Mouse (Mus musculus): ENCODE data around the gene Usp7.

DNA sequence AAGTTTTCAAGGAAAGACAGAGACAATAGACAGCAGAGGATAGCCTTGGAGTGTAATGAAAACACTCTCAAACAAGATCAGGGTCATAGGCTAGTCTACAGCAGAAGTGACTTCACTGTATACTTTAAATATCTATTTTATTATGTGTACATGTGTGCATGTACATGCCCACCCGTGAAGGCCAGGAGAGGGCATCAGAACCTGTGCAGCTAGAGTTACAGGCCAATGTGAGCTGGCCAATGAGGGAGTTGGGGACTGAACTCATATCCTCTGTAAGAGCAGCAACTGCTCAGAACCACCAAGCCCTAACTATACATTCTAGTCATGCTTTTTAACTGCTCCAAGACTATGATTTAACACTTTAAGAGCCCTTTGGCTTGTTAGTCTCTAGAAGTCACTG, 51.0 kb downstream of the Usp7 start:
- TF ChIP-seq CTCF (IDR thresholded peaks at IDR 0.05; ENCODE audit: low read depth, low read length), result no peak
- TF ChIP-seq GATA1 (IDR thresholded peaks at IDR 0.05; ENCODE audit: borderline replicate concordance, low read length), result no peak
- TF ChIP-seq POLR2AphosphoS5 (IDR thresholded peaks at IDR 0.05; ENCODE audit: insufficient replicate concordance, low read depth, low read length), result no peak
- no peak for TF ChIP-seq TAL1 (conservative IDR thresholded peaks at IDR 0.05; ENCODE audit: low read depth, low read length)
- TF ChIP-seq GATA2 (IDR thresholded peaks at IDR 0.05; ENCODE audit: borderline replicate concordance, low read depth, low read length), result no peak

Data from G1E (cell line).